Mouse (Mus musculus) heart, embryonic 15.5 days (tissue): ENCODE measurements around the gene Serping1. TPM values are rescaled to one million over a fixed set of nuclear protein-coding genes. Genes with fewer than 3 reads are reported as not detected.

Experiments
- ATAC-seq: fragments of 200-750 bp; cut with Nextera tagmentation; replicated peaks from 2 replicates; pipeline ENCODE4 v1.8.0; 2017; ENCODE audit warnings: low read depth, moderate TSS enrichment; ENCODE audit not compliant: insufficient number of reproducible peaks, insufficient read depth, low FRiP score
- H3K27ac ChIP-seq: fragments of 300-500 bp; sonication (generic); 2 replicates; pipeline ENCODE4 v1.5.1; 2015; ENCODE audit warnings: mild to moderate bottlenecking, inconsistent platforms
- H3K27me3 ChIP-seq: fragments of 300-500 bp; sonication (generic); 2 replicates; pipeline ENCODE4 v1.6.1; 2015; ENCODE audit warnings: inconsistent platforms
- H3K36me3 ChIP-seq: fragments of 300-500 bp; sonication (generic); 2 replicates; pipeline ENCODE4 v1.6.1; 2015; ENCODE audit warnings: mild to moderate bottlenecking, inconsistent platforms
- H3K4me1 ChIP-seq: fragments of 300-500 bp; sonication (generic); replicated peaks from 2 replicates; pipeline ENCODE4 v1.6.1; 2015; ENCODE audit warnings: inconsistent platforms
- H3K4me2 ChIP-seq: fragments of 300-500 bp; sonication (generic); 2 replicates; pipeline ENCODE4 v1.6.1; 2015; ENCODE audit warnings: inconsistent platforms, mild to moderate bottlenecking, moderate library complexity
- H3K4me3 ChIP-seq: fragments of 300-500 bp; sonication (generic); 2 replicates; pipeline ENCODE4 v1.5.1; 2015; ENCODE audit warnings: mild to moderate bottlenecking, inconsistent platforms
- H3K9ac ChIP-seq: fragments of 300-500 bp; sonication (generic); 2 replicates; pipeline ENCODE4 v1.6.1; 2015; ENCODE audit warnings: mild to moderate bottlenecking, inconsistent platforms
- H3K9me3 ChIP-seq: fragments of 300-500 bp; sonication (generic); replicated peaks from 2 replicates; pipeline ENCODE4 v1.6.1; 2016; ENCODE audit warnings: inconsistent platforms
- WGBS: fragments of 180-500 bp; shearing (Covaris S2); methylation state at CpG from one replicate; pipeline ENCODE4 v1.1.7; 2015; ENCODE audit warnings: mixed read lengths; 5-methylcytosine and 5-hydroxymethylcytosine counted together
- polyA plus RNA-seq: library from polyadenylated mRNA; unstranded; fragments of >200 nt; fragmentation: Nextera tagmentation; extraction: Ambion mirVana; gene quantifications from 2 replicates; pipeline ENCODE4 v1.2.1, GENCODE M21; 2015

Gene Serping1
- 45.2 and 53.2 TPM in 2 replicates for polyA plus RNA-seq

DNA sequence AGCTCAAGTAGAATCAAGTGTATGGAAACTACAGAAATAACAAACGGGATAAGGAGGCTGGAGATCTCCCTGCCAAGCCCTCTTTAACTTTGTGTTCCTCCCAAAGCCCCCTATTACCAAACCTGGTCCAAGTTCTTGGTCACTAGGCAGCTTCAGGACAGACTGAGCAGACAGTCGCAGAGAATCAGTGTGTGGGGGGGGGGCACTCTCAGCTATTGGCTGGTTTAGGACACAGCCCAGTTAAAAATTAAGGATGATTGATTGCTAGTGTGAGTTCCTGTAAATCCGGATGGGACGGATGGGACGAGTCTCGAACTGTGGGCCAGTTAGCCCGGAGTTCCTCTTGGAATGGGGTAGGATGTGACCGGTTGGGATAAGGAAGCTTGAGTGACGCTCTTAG is at the start of gene Serping1:
TSS of gene Serping1 (minus strand) at position 204 of the 400 bp plus-strand sequence.
- H3K9ac ChIP-seq = peak within 1 kb of the TSS; percentile 25
- 0 out of 2 replicates have a peak, but pooled peaks cover 6% of the 10 kb centered on the region for H3K27me3 ChIP-seq
- no peaks in the 10 kb centered on the region for H3K9me3 ChIP-seq
- H3K4me1 ChIP-seq = peaks cover 5% of the 10 kb centered on the region
- H3K4me2 ChIP-seq = peak within 1 kb of the TSS; percentile 58
- peak within 1 kb of the TSS; percentile 35 for H3K4me3 ChIP-seq
- H3K36me3 ChIP-seq = no peaks in the 10 kb centered on the region
- H3K27ac ChIP-seq = peak within 1 kb of the TSS; percentile 33; the same call in 1 of the 2 replicates
- peak; percentile 22; the same call in 1 of the 2 replicates for ATAC-seq
- 65% methylated on average over 9 of the region's 9 CpGs for WGBS

DNA sequence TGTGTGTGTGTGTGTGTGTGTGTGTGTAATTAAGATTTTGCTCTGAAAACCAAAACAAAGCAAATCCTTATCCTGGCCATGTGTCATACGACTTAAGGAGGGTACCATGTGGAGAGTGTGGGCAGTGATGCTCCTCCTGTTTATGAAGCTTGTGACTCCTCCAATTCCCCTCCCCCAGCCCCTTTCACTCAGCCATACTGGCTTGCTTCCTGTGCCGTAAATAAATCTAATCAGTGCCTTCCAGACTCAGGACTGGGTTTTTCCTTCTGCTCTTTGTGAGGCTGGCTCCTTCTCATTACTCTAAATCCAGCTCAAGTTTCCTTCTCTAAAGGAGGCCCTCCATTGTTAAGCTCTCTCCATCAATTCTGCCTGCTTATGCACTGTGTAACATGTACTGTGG is 48.0 kb upstream of the Serping1 start:
- H3K9me3 ChIP-seq = no peaks in the 10 kb centered on the region
- H3K9ac ChIP-seq = no peak overlapping the region
- H3K36me3 ChIP-seq = no peaks in the 10 kb centered on the region
- WGBS = 24% methylated on average over 2 of the region's 2 CpGs
- no peak for ATAC-seq
- H3K4me2 ChIP-seq = no peak overlapping the region
- peaks cover 3% of the 10 kb centered on the region; the same call in 1 of the 2 replicates for H3K27me3 ChIP-seq
- H3K4me3 ChIP-seq = no peak overlapping the region
- H3K4me1 ChIP-seq = peaks cover 25% of the 10 kb centered on the region
- H3K27ac ChIP-seq = no peak overlapping the region

DNA sequence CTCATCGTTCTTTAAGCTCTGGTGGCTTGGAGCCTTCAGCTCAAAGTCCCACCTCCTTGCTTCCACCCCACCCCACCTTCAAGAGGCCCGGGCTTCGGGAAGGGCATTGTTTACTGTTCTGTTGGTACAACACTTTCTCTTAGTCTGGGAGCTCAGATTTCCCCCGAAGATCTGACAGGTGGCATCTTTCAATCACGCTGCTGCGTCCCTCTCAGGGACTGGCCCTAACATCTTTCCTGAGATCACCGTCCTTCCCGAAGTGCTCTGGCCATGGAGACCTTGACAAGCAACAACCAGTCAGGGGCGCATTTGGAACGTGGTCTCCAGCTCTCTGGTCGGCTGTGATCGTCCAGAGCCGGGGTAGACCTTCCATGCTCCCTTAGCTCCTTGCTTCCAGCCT is 47.3 kb upstream of the Serping1 start, which contains the start of gene Smtnl1:
TSS of gene Smtnl1 (minus strand) at position 101 of the 400 bp plus-strand sequence.
- H3K27me3 ChIP-seq = peaks cover 3% of the 10 kb centered on the region; the same call in 1 of the 2 replicates
- no peak within 1 kb of the TSS for H3K4me3 ChIP-seq
- no peaks in the 10 kb centered on the region for H3K9me3 ChIP-seq
- no peaks in the 10 kb centered on the region for H3K36me3 ChIP-seq
- no peak within 1 kb of the TSS for H3K4me2 ChIP-seq
- H3K4me1 ChIP-seq = peaks cover 18% of the 10 kb centered on the region
- no peak for ATAC-seq
- H3K27ac ChIP-seq = no peak within 1 kb of the TSS
- no peak within 1 kb of the TSS for H3K9ac ChIP-seq
- 47% methylated on average over 13 of the region's 13 CpGs for WGBS

DNA sequence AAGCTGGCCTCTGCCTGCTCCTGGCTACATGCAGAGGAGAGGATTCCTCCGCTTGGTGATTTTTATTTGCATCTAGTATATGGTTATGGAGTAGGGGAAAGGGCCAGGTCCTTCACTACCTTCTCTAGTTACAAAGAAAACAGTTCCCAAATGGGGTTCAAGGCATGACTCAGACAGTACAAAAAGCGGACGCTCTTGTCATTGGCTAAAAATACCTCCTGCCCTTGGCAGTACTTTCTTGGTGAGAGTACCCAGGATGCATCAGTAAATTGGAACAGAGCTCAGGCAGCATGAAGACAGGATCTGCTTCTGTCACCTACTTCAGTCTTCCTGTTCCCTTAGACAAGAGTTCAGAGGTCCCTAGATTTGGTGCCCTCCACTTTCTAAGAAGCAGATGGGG is 44.6 kb upstream of the Serping1 start:
- Histone ChIP-seq H3K27ac (peak overlapping the region; percentile 81), H3K4me1 (peaks cover 14% of the 10 kb centered on the region), H3K4me2 (no peak overlapping the region), H3K36me3 (no peaks in the 10 kb centered on the region), H3K4me3 (no peak overlapping the region), H3K27me3 (peaks cover 3% of the 10 kb centered on the region; the same call in 1 of the 2 replicates), H3K9ac (no peak overlapping the region), H3K9me3 (no peaks in the 10 kb centered on the region)
- ATAC-seq = peak; percentile 62
- WGBS = 24% methylated on average over 3 of the region's 3 CpGs

DNA sequence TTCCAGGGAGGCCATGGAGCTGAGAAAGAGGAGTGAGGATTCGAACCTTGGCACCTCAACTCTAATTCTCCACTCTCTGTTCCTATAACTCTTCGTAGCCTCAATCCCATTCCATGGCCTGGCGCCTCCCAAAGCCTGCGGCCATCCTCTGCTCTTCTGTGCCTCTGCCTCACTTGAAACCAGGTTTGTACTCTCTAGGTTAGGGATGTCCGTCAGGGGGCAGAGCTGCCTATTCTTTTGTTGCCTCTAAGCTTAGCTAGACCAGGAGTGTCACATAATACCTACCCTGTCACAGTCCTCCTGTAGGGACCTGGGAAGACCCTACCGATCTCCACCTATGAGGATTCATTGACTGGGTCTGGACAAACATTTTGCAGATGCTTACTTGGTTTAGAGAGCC is 37.4 kb upstream of the Serping1 start:
- Histone ChIP-seq H3K27ac (peak overlapping the region; percentile 81), H3K27me3 (no peaks in the 10 kb centered on the region), H3K4me2 (no peak overlapping the region), H3K4me1 (peaks cover 22% of the 10 kb centered on the region), H3K36me3 (0 out of 2 replicates have a peak, but pooled peaks cover 6% of the 10 kb centered on the region), H3K9me3 (no peaks in the 10 kb centered on the region), H3K4me3 (no peak overlapping the region), H3K9ac (no peak overlapping the region)
- WGBS = 83% methylated on average over 6 of the region's 6 CpGs
- ATAC-seq = no peak

DNA sequence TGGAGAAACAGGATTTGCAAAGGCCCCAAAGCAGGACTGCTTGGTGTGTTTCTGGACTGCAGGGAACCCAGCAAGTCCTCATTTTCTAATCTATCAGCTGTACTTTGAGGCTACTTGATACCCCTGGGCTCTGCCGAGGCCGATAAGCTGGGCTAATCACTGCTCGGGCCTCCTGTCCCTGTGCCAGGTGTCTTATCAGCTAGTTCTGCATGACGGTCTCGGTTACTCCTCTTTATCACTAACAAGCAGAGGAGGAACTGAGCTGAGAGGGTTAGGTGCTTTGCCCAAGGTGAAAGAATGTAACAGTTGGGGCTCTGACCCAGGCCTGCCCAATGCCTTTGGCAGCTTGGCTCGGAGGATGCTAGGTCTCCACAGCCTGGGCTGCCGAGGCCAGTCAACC is 36.6 kb upstream of the Serping1 start:
- Histone ChIP-seq H3K36me3 (0 out of 2 replicates have a peak, but pooled peaks cover 6% of the 10 kb centered on the region), H3K4me3 (no peak overlapping the region), H3K4me2 (peak overlapping the region; percentile 19), H3K9ac (no peak overlapping the region), H3K4me1 (peaks cover 22% of the 10 kb centered on the region), H3K27ac (peak overlapping the region; percentile 81), H3K27me3 (no peaks in the 10 kb centered on the region), H3K9me3 (no peaks in the 10 kb centered on the region)
- peak; percentile 54 for ATAC-seq
- WGBS = 12% methylated on average over 7 of the region's 7 CpGs

DNA sequence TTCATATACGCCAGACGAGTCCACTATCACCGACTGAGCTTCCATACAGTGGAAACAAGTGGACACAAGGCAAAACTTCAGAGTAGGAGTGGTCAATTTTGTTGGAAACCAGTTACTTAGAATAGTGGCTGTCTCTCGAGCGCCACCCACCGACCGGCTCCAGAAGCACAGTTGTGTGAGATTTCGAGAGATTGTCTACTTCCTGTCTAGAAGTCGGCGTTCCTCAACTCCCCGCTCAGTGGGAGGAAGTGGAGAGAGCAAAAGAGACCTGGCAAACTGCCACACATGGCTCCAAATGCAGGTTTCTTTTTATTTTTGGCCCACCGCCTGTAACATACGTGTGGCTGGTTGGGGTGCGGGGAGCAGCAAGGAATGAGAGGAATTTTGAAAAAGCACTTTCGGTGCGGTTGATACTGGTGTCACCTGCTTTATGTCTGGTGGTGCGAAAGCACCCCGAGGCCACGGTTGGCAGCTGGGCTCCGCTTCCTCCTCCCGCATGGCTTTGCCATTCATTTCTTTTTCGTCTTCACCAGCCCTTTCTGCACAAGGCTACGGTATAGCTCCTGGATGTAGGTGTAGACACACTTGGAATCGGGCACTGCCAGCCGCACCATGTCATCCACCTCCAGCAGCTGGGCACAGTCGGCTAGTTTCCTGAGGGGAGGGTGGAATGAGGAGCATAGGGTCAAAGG is 35.8 kb upstream of the Serping1 start:
- H3K4me3 ChIP-seq = peak overlapping the region; percentile 36
- H3K27me3 ChIP-seq = no peaks in the 10 kb centered on the region
- 0 out of 2 replicates have a peak, but pooled peaks cover 6% of the 10 kb centered on the region for H3K36me3 ChIP-seq
- H3K9ac ChIP-seq = peak overlapping the region; percentile 35; the same call in 1 of the 2 replicates
- peaks cover 22% of the 10 kb centered on the region for H3K4me1 ChIP-seq
- no peaks in the 10 kb centered on the region for H3K9me3 ChIP-seq
- H3K4me2 ChIP-seq = peak overlapping the region; percentile 63
- H3K27ac ChIP-seq = peak overlapping the region; percentile 81
- peak; percentile 58 for ATAC-seq
- WGBS = 20% methylated on average over 26 of the region's 26 CpGs

DNA sequence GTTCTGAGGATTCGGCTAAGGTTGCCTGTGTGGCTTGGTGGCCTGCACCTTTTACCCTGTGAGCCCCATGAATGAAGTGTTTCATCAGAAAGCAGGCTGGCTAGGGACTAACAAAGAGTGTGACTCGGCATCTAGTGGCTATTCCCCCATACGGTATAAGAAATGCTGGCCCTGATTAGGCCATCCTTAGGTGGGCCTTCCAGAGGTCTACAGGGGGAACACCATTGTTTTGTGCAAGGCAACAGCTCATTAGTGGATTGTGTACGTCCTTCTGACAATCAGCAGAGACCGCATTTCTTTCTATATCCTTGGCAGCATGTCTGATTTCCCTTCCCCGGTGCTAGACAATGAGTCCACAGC is 35.3 kb upstream of the Serping1 start:
- Histone ChIP-seq H3K4me3 (no peak overlapping the region), H3K4me2 (peak overlapping the region; percentile 63), H3K27ac (peak overlapping the region; percentile 81), H3K4me1 (peaks cover 22% of the 10 kb centered on the region), H3K9ac (no peak overlapping the region), H3K36me3 (0 out of 2 replicates have a peak, but pooled peaks cover 6% of the 10 kb centered on the region), H3K9me3 (no peaks in the 10 kb centered on the region), H3K27me3 (no peaks in the 10 kb centered on the region)
- WGBS = 66% methylated on average over 6 of the region's 6 CpGs
- no peak for ATAC-seq

DNA sequence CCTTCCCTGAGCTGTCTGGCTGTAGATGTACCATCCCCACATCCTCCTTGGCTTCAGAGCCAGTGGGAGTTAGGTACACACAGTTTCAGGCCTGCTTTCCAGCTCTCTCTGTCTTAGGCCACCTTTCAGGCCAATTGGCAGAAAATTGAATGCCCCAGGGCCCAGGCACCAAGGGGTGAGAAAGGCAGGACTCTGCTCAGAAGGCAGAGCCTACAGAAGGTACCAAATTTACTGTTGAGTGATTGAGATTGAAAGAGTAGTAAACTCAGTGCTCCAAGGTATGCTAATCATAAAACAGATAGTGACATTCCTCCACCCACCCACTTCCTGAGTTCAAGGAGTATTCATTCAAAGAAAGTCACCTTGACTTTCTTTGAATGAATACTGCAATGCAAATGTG is 34.1 kb upstream of the Serping1 start:
- Histone ChIP-seq H3K36me3 (0 out of 2 replicates have a peak, but pooled peaks cover 6% of the 10 kb centered on the region), H3K9me3 (no peaks in the 10 kb centered on the region), H3K27me3 (no peaks in the 10 kb centered on the region), H3K4me1 (peaks cover 22% of the 10 kb centered on the region), H3K4me3 (no peak overlapping the region), H3K4me2 (no peak overlapping the region), H3K9ac (no peak overlapping the region), H3K27ac (no peak overlapping the region)
- ATAC-seq = no peak

DNA sequence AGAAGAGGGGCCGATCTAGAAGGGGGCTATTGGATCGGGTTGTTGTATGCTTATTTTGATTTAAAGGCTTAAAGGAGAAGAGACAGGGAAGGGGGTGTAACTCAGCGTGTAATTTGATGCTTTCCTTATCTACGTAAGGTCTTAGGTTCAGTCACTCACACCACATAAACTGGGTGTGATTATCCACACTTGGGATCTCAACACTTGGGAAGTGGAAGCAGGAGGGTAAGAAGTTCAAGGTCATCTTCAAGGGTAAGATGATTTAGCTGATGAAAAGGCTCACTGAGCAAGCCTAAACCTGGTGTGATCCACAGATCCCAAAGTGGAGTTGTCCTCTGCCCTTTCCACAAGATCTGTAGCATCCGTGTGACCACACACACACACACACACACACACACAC is 31.3 kb upstream of the Serping1 start:
- Histone ChIP-seq H3K4me1 (peaks cover 10% of the 10 kb centered on the region), H3K36me3 (peaks cover 10% of the 10 kb centered on the region; the same call in 1 of the 2 replicates)

DNA sequence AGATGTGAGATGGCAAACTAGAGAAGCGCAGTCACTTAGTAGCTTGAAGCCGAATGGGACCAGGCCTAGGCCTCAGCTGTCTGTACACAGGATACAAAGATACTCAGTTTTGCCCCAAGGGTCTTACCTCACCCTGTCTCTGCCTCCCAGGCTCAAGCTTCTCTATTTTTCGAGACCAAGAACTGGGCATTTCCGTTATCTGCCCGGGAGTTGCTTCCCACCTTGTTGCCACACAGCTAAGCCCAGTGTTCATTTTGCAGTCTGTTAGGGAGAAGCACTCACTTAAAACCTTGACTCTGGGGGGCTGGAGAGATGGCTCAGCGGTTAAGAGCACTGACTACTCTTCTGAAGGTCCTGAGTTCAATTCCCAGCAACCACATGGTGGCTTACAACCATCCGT is 28.7 kb upstream of the Serping1 start:
- ATAC-seq = no peak
- WGBS = 87% methylated on average over 7 of the region's 7 CpGs
- Histone ChIP-seq H3K27ac (no peak overlapping the region), H3K9ac (no peak overlapping the region), H3K4me1 (0 out of 2 replicates have a peak, but pooled peaks cover 3% of the 10 kb centered on the region), H3K27me3 (no peaks in the 10 kb centered on the region), H3K36me3 (peaks cover 10% of the 10 kb centered on the region; the same call in 1 of the 2 replicates), H3K4me3 (no peak overlapping the region), H3K9me3 (no peaks in the 10 kb centered on the region), H3K4me2 (no peak overlapping the region)

More for the DNA sequence above, 31.3 kb upstream of the Serping1 start:
- no peak overlapping the region for H3K4me3 ChIP-seq
- ATAC-seq = no peak
- no peaks in the 10 kb centered on the region for H3K9me3 ChIP-seq
- WGBS = 52% methylated on average over 5 of the region's 5 CpGs
- H3K4me2 ChIP-seq = no peak overlapping the region
- no peak overlapping the region for H3K27ac ChIP-seq
- no peak overlapping the region for H3K9ac ChIP-seq
- no peaks in the 10 kb centered on the region for H3K27me3 ChIP-seq
